Mouse (Mus musculus) monocyte, adult 5-6 weeks (primary cell): ENCODE measurements around the gene Tmem230. TPM values are rescaled to one million over a fixed set of nuclear protein-coding genes. Genes with fewer than 3 reads are reported as not detected.
A peak's percentile ranks its signal among the peaks of the same experiment; 100 is the strongest.

Experiments
- ATAC-seq: fragments of 153-309, 156-312 bp; replicated peaks from 2 replicates; pipeline ENCODE4 v1.8.0; 2017; ENCODE audit warnings: mild to moderate bottlenecking; ENCODE audit not compliant: low TSS enrichment, insufficient number of reproducible peaks, severe bottlenecking, poor library complexity, low FRiP score
- total RNA-seq: library from RNA; stranded (forward); fragments of 200-1000, 200-491, 200-594 nt; gene quantifications from 3 replicates; pipeline ENCODE4 v1.2.3, GENCODE M21; 2017

Gene Tmem230
- total RNA-seq = 11.2 to 19.1 TPM (median 15.5 TPM) in 3 replicates

- ATAC-seq = peak; percentile 92
Measured at GRCm38 (mm10) chr2:132247539-132248313, at the start of gene Tmem230. TSS of gene Tmem230 (minus strand) at chr2:132247807.

GRCm38 (mm10) chr2:132293694-132294450 lies 46.3 kb upstream of the Tmem230 start:
- ATAC-seq = no peak

- no peak for ATAC-seq
Measured at GRCm38 (mm10) chr2:132292083-132292482, 44.5 kb upstream of the Tmem230 start.

GRCm38 (mm10) chr2:132291265-132291664 lies 43.7 kb upstream of the Tmem230 start:
- no peak for ATAC-seq

- no peak for ATAC-seq
Measured at GRCm38 (mm10) chr2:132290808-132291207, 43.2 kb upstream of the Tmem230 start.

- peak; percentile 67; the same call in 1 of the 2 replicates for ATAC-seq
Measured at GRCm38 (mm10) chr2:132289213-132289612, 41.6 kb upstream of the Tmem230 start.

- no peak for ATAC-seq
Measured at GRCm38 (mm10) chr2:132286376-132287076, 38.9 kb upstream of the Tmem230 start.

GRCm38 (mm10) chr2:132285722-132286121 lies 38.1 kb upstream of the Tmem230 start:
- ATAC-seq = peak; percentile 46; the same call in 1 of the 2 replicates

- ATAC-seq = no peak
Measured at GRCm38 (mm10) chr2:132284492-132285139, 37.0 kb upstream of the Tmem230 start.

- no peak for ATAC-seq
Measured at GRCm38 (mm10) chr2:132283236-132284070, 35.8 kb upstream of the Tmem230 start.

GRCm38 (mm10) chr2:132282453-132283174 lies 35.0 kb upstream of the Tmem230 start:
- no peak for ATAC-seq

GRCm38 (mm10) chr2:132281560-132282452 lies 34.2 kb upstream of the Tmem230 start:
- 0 out of 2 replicates have a peak, but pooled peaks have one; percentile 41 for ATAC-seq

- no peak for ATAC-seq
Measured at GRCm38 (mm10) chr2:132280518-132281120, 33.0 kb upstream of the Tmem230 start.

GRCm38 (mm10) chr2:132279978-132280377 lies 32.4 kb upstream of the Tmem230 start:
- ATAC-seq = no peak

- no peak for ATAC-seq
Measured at GRCm38 (mm10) chr2:132279336-132279882, 31.8 kb upstream of the Tmem230 start.
